In genomic region chr4:104760878-104761624, GRCm38 (mm10) we compare ENCODE assay signal across 11 mouse cellular contexts. TPM values are rescaled to one million over a fixed set of nuclear protein-coding genes. Genes with fewer than 3 reads are reported as not detected.
DNase-seq lines count a peak whose midpoint lies in the region; ATAC-seq and TF ChIP-seq lines count a peak whose summit lies in the region.
"Had no signal": no experiment of that assay in that cellular context is flagged by ENCODE, and none has a peak within 500 bp of the region (broad histone marks: within the 10 kb centered on the region; RNA-seq: fewer than 3 reads in every experiment).

No protein-coding gene starts in this region.

- DNase-seq in brain, embryonic 14.5 days (ENCODE audit: low read depth): peak; percentile 82
- DNase-seq in embryonic facial prominence, embryonic 11.5 days (ENCODE audit: low spot score): peak; percentile 18
- DNase-seq in lung, adult 18-20 months: no peak
- no peak for DNase-seq in testis, postnatal 10 days (ENCODE audit: low spot score)
- no peak for DNase-seq in layer of hippocampus, postnatal 14 days (ENCODE audit: low spot score in 2 of 2)

- H3K27me3 ChIP-seq in embryonic facial prominence, embryonic 11.5 days (ENCODE audit: control insufficient read depth, insufficient read depth, low read length): no peaks in the 10 kb centered on the region
- H3K27me3 ChIP-seq in hindbrain, embryonic 13.5 days: no peaks in the 10 kb centered on the region; the same call in 1 of the 2 replicates
- H3K27me3 ChIP-seq in midbrain, embryonic 16.5 days (ENCODE audit: control insufficient read depth, insufficient read depth, low read depth, low read length): no peaks in the 10 kb centered on the region

- H3K27ac ChIP-seq in embryonic facial prominence, embryonic 11.5 days (replicated peaks; ENCODE audit: low read depth, low read length): no peak overlapping the region
- H3K27ac ChIP-seq in hindbrain, embryonic 13.5 days: peak overlapping the region; percentile 78
- peak overlapping the region; percentile 78 for H3K27ac ChIP-seq in midbrain, embryonic 16.5 days (ENCODE audit: low read length)
- H3K27ac ChIP-seq: limb, embryonic 10.5 days had no signal

- H3K4me3 ChIP-seq in embryonic facial prominence, embryonic 11.5 days (ENCODE audit: low read depth, low read length): no peak overlapping the region
- no peak overlapping the region for H3K4me3 ChIP-seq in hindbrain, embryonic 13.5 days
- no peak overlapping the region for H3K4me3 ChIP-seq in midbrain, embryonic 16.5 days (ENCODE audit: low read depth, low read length)
- H3K4me3 ChIP-seq: limb, embryonic 10.5 days; myocyte had no signal

- H3K36me3 ChIP-seq in embryonic facial prominence, embryonic 11.5 days (replicated peaks; ENCODE audit: control insufficient read depth, insufficient read depth, low read depth, low read length): no peaks in the 10 kb centered on the region
- no peaks in the 10 kb centered on the region for H3K36me3 ChIP-seq in hindbrain, embryonic 13.5 days
- no peaks in the 10 kb centered on the region for H3K36me3 ChIP-seq in midbrain, embryonic 16.5 days (ENCODE audit: control insufficient read depth, insufficient read depth, low read length)
- H3K36me3 ChIP-seq: limb, embryonic 10.5 days had no signal

- TF ChIP-seq CTCF in brain, embryonic 14.5 days (IDR thresholded peaks at IDR 0.05; ENCODE audit: borderline replicate concordance, extremely low read depth, insufficient read depth, insufficient read length): no peak; the same call in 1 of the 2 replicates

- TF ChIP-seq POLR2A in brain, embryonic 14.5 days (IDR thresholded peaks at IDR 0.05; ENCODE audit: borderline replicate concordance, extremely low read depth, insufficient read depth, insufficient read length, poor library complexity, severe bottlenecking): no peak

- ATAC-seq in embryonic facial prominence, embryonic 11.5 days (replicated peaks; ENCODE audit: insufficient number of reproducible peaks, low FRiP score, low TSS enrichment, low read depth): peak; percentile 72
- ATAC-seq in hindbrain, embryonic 13.5 days (ENCODE audit: low FRiP score): peak; percentile 92
- peak; percentile 91 for ATAC-seq in midbrain, embryonic 16.5 days
- ATAC-seq in inflammation-experienced regulatory T-cells, adult 6 months: no peak

- 48% methylated on average over 13 of the region's 13 CpGs for WGBS in embryonic facial prominence, embryonic 11.5 days
- WGBS in hindbrain, embryonic 13.5 days: 45% methylated on average over 13 of the region's 13 CpGs
- WGBS in midbrain, embryonic 16.5 days: 20% methylated on average over 13 of the region's 13 CpGs

- no peaks in the 10 kb centered on the region for H3K9me3 ChIP-seq in embryonic facial prominence, embryonic 11.5 days (replicated peaks; ENCODE audit: control insufficient read depth, low read length)
- no peaks in the 10 kb centered on the region for H3K9me3 ChIP-seq in hindbrain, embryonic 13.5 days
- H3K9me3 ChIP-seq in midbrain, embryonic 16.5 days (replicated peaks; ENCODE audit: control insufficient read depth, low read length, poor library complexity, severe bottlenecking): no peaks in the 10 kb centered on the region
- H3K9me3 ChIP-seq: limb, embryonic 10.5 days had no signal

- no peak overlapping the region for H3K4me2 ChIP-seq in embryonic facial prominence, embryonic 11.5 days (ENCODE audit: low read depth, low read length)
- peak overlapping the region; percentile 15; the same call in 1 of the 2 replicates for H3K4me2 ChIP-seq in hindbrain, embryonic 13.5 days
- H3K4me2 ChIP-seq in midbrain, embryonic 16.5 days (ENCODE audit: low read length): peak overlapping the region; percentile 35

- no peaks in the 10 kb centered on the region for H3K4me1 ChIP-seq in embryonic facial prominence, embryonic 11.5 days (ENCODE audit: control insufficient read depth, insufficient read depth, low read length)
- peaks cover 18% of the 10 kb centered on the region for H3K4me1 ChIP-seq in hindbrain, embryonic 13.5 days (replicated peaks)
- H3K4me1 ChIP-seq in midbrain, embryonic 16.5 days (ENCODE audit: control insufficient read depth, insufficient read depth, low read length): peaks cover 8% of the 10 kb centered on the region
- H3K4me1 ChIP-seq: limb, embryonic 10.5 days had no signal

- H3K9ac ChIP-seq in embryonic facial prominence, embryonic 11.5 days (replicated peaks; ENCODE audit: low read length): no peak overlapping the region
- H3K9ac ChIP-seq in hindbrain, embryonic 13.5 days: peak overlapping the region; percentile 43; the same call in 1 of the 2 replicates
- peak overlapping the region; percentile 20; the same call in 1 of the 2 replicates for H3K9ac ChIP-seq in midbrain, embryonic 16.5 days (ENCODE audit: low read depth, low read length)

RNA-seq across cellular contexts. Expression of gene C8b, which starts 5.1 kb away (rescaled TPM):
- polyA plus RNA-seq in brain, embryonic 14.5 days (2012; rRNA removed): 0.19 TPM in 2 replicates
- polyA plus RNA-seq in embryonic facial prominence, embryonic 11.5 days (2014; fragmentation: Nextera tagmentation; extraction: Ambion mirVana): not detected in 2 replicates
- polyA plus RNA-seq in hindbrain, embryonic 13.5 days (2015; fragmentation: Nextera tagmentation; extraction: Ambion mirVana): 0.16 TPM in 1 of 2 replicates, not detected in the other
- not detected in 2 replicates for polyA plus RNA-seq in midbrain, embryonic 16.5 days (2015; fragmentation: Nextera tagmentation; extraction: Ambion mirVana)
- polyA plus RNA-seq in inflammation-experienced regulatory T-cells, adult 6 months (2017; shearing (Covaris generic)): not detected
- total RNA-seq in layer of hippocampus, postnatal 14 days (2021): under 1 TPM in 1 of 2 experiments, not detected in 1; 0.21 TPM
- polyA plus RNA-seq: intestine, embryonic 14.5 days; limb, embryonic 10.5 days; myocyte had no signal

Comparison
In these comparisons a context has a peak if more than half of its experiments do, and no peak if none do; other contexts are left out.
1. DNase-seq: peak in brain, embryonic 14.5 days (single experiment) and embryonic facial prominence, embryonic 11.5 days (single experiment); none in lung, adult 18-20 months (0 of 2), testis, postnatal 10 days (single experiment) and layer of hippocampus, postnatal 14 days (0 of 2).